Mouse (Mus musculus): ENCODE measurements around the gene Nfkbib.

Gene Nfkbib

DNA sequence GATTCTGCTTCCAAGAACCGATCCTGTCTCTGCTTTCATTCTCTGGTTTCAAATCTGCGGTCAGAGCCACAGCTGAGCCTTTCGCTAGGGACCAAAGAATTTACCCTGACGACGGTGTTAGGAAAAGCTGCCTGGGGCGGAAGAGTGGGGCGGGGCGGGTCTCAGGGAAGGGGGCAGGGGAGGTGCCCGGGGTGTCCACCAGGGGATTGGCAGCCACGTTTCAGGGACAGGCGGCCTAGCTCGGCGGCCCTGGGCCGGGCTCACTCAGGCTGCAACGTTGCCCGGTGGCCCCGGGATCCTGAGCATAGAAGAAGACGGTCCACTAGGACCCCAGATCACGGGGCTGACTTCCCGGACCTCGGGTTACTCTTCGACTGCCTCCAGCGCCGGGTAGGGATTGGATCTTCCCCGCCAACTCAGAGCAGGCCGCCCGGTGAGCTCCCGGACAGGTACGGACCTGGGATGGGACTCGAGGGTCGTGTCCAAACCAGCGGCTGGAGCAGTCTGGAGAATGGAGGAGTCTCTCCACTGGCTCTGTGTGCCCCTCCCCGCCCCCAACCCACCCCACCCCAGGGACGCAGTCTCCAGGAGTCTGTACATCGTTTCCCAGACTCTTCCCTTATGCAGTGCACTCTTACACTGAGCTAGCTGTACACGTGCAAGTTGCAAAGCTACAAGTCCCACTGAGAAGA lies 50.6 kb downstream of the Nfkbib start, which contains the start of gene Fbxo17:
Gene Fbxo17 (plus strand): TSS at position 215 of the 692 bp plus-strand sequence.
- DNase-seq, result peak; percentile 19 to 46

- DNase-seq, result no peak
Measured at GRCm38 (mm10) chr7:28715598-28715997, 51.7 kb downstream of the Nfkbib start.

DNA sequence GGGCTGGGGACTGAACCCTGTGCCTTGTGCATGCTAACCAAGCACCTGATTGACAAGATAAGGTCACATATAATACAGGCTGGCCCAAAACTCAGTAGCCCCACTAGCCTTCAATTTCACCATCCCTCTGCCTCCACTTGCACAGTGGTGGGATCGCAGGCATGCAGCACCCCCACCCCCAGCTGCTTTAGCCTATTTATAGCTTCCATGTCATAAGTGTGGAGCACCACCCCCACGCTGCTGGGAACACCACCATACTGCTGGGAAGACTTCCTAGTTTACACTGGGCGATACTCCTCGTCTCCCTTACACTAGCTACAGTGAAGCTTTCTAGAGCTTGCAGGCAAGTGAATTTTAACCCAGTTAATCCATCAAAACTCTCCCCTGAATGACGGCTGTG lies 52.6 kb downstream of the Nfkbib start:
- DNase-seq, result no peak

DNA sequence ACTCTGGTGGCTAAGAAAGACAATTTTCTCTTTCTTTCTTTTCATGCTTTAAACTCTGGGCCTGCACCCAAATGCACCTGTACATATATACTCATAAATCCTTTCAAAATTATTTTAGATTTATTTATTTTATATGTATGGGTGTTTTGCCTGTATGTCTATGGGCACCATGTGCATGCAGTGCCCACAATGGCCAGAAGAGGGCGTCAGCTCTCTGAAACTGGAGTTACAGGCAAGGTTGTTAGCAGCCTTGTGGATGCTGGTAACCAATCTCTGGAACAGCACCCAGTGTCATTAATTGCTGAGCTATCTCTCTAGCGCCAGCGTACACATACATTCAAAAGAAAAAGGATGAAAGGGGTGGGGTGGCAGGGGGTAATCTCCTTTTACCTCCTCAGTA lies 56.4 kb downstream of the Nfkbib start:
- DNase-seq, result no peak

DNA sequence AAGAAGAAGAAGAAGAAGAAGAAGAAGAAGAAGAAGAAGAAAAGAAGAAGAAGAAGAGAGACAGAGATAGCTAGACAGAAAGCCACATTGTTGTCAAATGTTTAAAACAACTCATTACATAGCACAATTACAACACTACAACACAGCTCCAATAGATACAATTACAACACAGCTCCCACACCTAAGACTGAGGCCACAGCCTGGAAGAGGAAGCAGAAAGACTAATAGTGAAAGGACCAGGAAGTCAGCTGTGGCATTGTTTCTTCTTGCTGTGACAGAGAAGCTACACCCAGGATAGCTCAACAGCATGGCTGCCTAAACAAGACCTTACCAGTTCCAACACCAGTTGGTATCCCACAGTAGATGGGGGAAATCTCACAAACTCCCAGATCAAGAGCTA lies 57.9 kb downstream of the Nfkbib start:
- no peak for DNase-seq
